Mouse (Mus musculus) stomach, postnatal 0 days (tissue): ENCODE data around the gene Padi3.

Source experiments
- CTCF ChIP-seq: IDR thresholded peaks from 2 replicates; pipeline ENCODE4 v1.5.1; 2016; ENCODE audit warnings: antibody characterized with exemption, low read depth, mild to moderate bottlenecking, moderate library complexity
- EP300 ChIP-seq: optimal IDR thresholded peaks from 2 replicates; pipeline ENCODE3; 2016; ENCODE audit warnings: antibody characterized with exemption

DNA sequence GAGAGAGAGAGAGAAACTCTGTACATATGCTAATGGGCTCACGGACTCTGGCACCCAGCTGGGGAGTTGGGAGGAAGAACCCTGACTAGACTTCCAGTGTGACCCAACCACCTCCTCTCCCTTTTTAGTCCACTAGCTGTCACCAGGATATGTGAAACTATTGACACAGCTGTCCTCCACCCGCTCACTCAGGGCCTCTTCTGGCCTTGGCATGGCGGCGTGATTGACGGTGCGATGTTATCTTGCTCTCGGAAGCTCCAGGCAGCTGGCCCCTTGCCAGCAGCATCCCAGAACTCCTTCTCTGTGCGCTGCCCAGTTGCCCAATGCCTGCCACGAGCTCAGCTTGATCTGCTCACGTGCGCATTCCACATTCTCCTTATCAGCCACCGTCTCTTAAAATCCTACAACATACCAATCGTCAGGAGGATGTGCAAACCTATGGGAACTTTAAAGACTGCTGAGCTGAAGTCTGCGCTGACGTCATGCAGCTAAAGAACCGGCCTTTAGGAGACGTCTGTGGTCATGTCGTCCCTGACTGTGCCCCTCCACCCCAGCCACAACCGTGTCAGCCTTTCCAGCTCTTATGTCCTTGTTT, 30.5 kb downstream of the Padi3 start:
- TF ChIP-seq CTCF = no peak
- no peak for TF ChIP-seq EP300
